Mouse (Mus musculus): ENCODE measurements around the gene Cxcl14. TPM values are rescaled to one million over a fixed set of nuclear protein-coding genes. Genes with fewer than 3 reads are reported as not detected.

Gene Cxcl14
- total and polyA plus RNA-seq, 2 experiments = 0.46 to 2.6 TPM

- Histone ChIP-seq H3K27ac (replicated peaks; ENCODE audit: insufficient read depth, low read depth, low read length) (no peak overlapping the region), H3K27me3 (ENCODE audit: control insufficient read depth, insufficient read depth, low read length) (peaks cover 37% of the 10 kb centered on the region), H3K79me2 (ENCODE audit: control insufficient read depth, insufficient read depth, low read length) (no peaks in the 10 kb centered on the region), H3K36me3 (ENCODE audit: control insufficient read depth, insufficient read depth, low read length) (no peaks in the 10 kb centered on the region), H3K4me3 (ENCODE audit: insufficient read depth, low read depth, low read length) (no peak overlapping the region), H3K9ac (ENCODE audit: low read depth, low read length) (no peak overlapping the region), H3K4me1 (ENCODE audit: control insufficient read depth, insufficient read depth, low read length) (no peaks in the 10 kb centered on the region)
- WGBS = 7% methylated on average over 14 of the region's 14 CpGs
- TF ChIP-seq CTCF (IDR thresholded peaks at IDR 0.05; ENCODE audit: low read depth, low read length) (no peak), POLR2A (IDR thresholded peaks at IDR 0.05; ENCODE audit: extremely low read depth, insufficient read depth, low read length) (no peak)
- DNase-seq (ENCODE audit: extremely low read depth, low read depth, low spot score) = no peak
Measured at GRCm38 (mm10) chr13:56250551-56251161, 45.7 kb downstream of the Cxcl14 start.

GRCm38 (mm10) chr13:56249593-56250341 is 46.6 kb downstream of the Cxcl14 start:
- Histone ChIP-seq H3K4me3 (ENCODE audit: insufficient read depth, low read depth, low read length) (no peak overlapping the region), H3K36me3 (ENCODE audit: control insufficient read depth, insufficient read depth, low read length) (no peaks in the 10 kb centered on the region), H3K4me1 (ENCODE audit: control insufficient read depth, insufficient read depth, low read length) (no peaks in the 10 kb centered on the region), H3K79me2 (ENCODE audit: control insufficient read depth, insufficient read depth, low read length) (no peaks in the 10 kb centered on the region), H3K9ac (ENCODE audit: low read depth, low read length) (no peak overlapping the region), H3K27ac (replicated peaks; ENCODE audit: insufficient read depth, low read depth, low read length) (no peak overlapping the region), H3K27me3 (ENCODE audit: control insufficient read depth, insufficient read depth, low read length) (peaks cover 32% of the 10 kb centered on the region)
- TF ChIP-seq CTCF (IDR thresholded peaks at IDR 0.05; ENCODE audit: low read depth, low read length) (no peak), POLR2A (IDR thresholded peaks at IDR 0.05; ENCODE audit: extremely low read depth, insufficient read depth, low read length) (no peak)
- DNase-seq (ENCODE audit: extremely low read depth, low read depth, low spot score) = no peak
- 6% methylated on average over 13 of the region's 13 CpGs for WGBS

DNA sequence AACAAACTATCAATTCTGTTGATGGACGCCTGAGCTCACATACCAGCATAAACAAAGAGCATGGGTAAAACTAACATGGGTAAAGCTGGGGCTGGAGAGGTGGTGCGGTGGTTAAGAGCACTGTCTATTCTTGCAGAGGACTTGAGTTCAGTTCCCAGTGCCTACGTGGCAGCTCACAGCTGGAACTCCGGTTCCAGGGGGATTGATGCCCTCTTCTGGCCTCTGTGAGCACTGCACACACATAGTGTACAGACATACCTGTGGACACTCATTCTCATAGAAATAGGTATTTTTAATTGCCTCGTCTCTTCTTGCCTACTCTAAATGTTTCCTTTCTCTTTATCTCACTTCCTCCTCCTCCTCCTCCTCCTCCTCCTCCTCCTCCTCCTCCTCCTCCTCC is 53.2 kb downstream of the Cxcl14 start:
- H3K9ac ChIP-seq (ENCODE audit: low read depth, low read length) = no peak overlapping the region
- H3K4me1 ChIP-seq (ENCODE audit: control insufficient read depth, insufficient read depth, low read length) = no peaks in the 10 kb centered on the region
- H3K4me3 ChIP-seq (ENCODE audit: insufficient read depth, low read depth, low read length) = no peak overlapping the region
- WGBS = 85% methylated on average over 5 of the region's 5 CpGs
- TF ChIP-seq CTCF (IDR thresholded peaks at IDR 0.05; ENCODE audit: low read depth, low read length) = no peak
- TF ChIP-seq POLR2A (IDR thresholded peaks at IDR 0.05; ENCODE audit: extremely low read depth, insufficient read depth, low read length) = no peak
- no peaks in the 10 kb centered on the region for H3K36me3 ChIP-seq (ENCODE audit: control insufficient read depth, insufficient read depth, low read length)
- H3K27ac ChIP-seq (replicated peaks; ENCODE audit: insufficient read depth, low read depth, low read length) = no peak overlapping the region
- H3K27me3 ChIP-seq (ENCODE audit: control insufficient read depth, insufficient read depth, low read length) = peaks cover 7% of the 10 kb centered on the region; the same call in 1 of the 2 replicates
- no peaks in the 10 kb centered on the region for H3K79me2 ChIP-seq (ENCODE audit: control insufficient read depth, insufficient read depth, low read length)
- DNase-seq (ENCODE audit: extremely low read depth, low read depth, low spot score) = no peak

DNA sequence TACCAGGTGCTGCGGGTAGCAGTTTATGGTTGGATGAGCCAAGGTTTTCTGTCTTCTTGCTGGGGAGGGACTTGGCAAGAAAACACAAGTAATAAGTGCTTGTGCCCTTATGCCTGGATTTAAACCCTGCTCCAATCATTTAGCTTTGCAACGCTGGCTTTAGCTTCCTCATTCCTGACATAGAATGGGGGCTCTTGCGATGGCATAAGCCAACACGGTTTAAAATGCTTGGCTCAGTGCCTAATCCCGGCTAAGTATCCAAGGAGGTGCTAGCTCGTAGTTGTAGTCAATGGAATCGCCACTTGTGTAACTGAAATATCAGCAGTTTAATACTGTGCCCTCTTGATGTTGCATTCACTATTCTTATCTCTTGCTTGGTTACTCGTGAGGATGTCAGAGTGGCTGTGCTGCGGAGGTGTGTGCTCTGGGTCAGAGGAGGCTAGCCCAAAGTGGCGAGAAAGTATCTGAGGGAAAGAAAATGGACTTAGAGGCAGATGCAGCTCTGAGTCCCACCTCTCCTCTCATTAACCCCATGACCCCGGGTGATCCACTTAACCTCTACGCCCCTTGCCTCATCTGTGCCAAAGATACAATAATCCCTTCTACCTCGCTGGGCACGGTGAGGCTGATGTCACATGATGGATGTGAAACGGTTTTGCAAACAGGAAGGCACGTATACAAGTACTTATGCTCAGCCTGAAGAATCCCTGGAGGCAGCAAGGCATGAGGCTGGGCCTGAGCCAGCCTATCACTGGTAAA is 56.2 kb downstream of the Cxcl14 start:
- no peak for DNase-seq (ENCODE audit: extremely low read depth, low read depth, low spot score)
- WGBS = 77% methylated on average over 16 of the region's 16 CpGs
- H3K4me3 ChIP-seq (ENCODE audit: insufficient read depth, low read depth, low read length) = no peak overlapping the region

More for the DNA sequence above, 56.2 kb downstream of the Cxcl14 start:
- TF ChIP-seq POLR2A (IDR thresholded peaks at IDR 0.05; ENCODE audit: extremely low read depth, insufficient read depth, low read length) (no peak), CTCF (IDR thresholded peaks at IDR 0.05; ENCODE audit: low read depth, low read length) (no peak)
- H3K4me1 ChIP-seq (ENCODE audit: control insufficient read depth, insufficient read depth, low read length) = no peaks in the 10 kb centered on the region
- H3K9ac ChIP-seq (ENCODE audit: low read depth, low read length) = no peak overlapping the region
- peaks cover 2% of the 10 kb centered on the region; the same call in 1 of the 2 replicates for H3K27me3 ChIP-seq (ENCODE audit: control insufficient read depth, insufficient read depth, low read length)
- no peaks in the 10 kb centered on the region for H3K36me3 ChIP-seq (ENCODE audit: control insufficient read depth, insufficient read depth, low read length)
- H3K27ac ChIP-seq (replicated peaks; ENCODE audit: insufficient read depth, low read depth, low read length) = no peak overlapping the region
- H3K79me2 ChIP-seq (ENCODE audit: control insufficient read depth, insufficient read depth, low read length) = no peaks in the 10 kb centered on the region

Other genes starting within 250 kb of the Cxcl14 start
- 52.7 and 56.2 TPM in 2 replicates for gene H2afy, start 160.2 kb downstream of the Cxcl14 start, total RNA-seq (2014; rRNA removed)
- 65.9 and 73.6 TPM in 2 replicates for gene H2afy, start 160.2 kb downstream of the Cxcl14 start, polyA plus RNA-seq (2012; rRNA removed)
- gene Tifab, start 117.7 kb downstream of the Cxcl14 start, total RNA-seq (2014; rRNA removed) = 1.1 and 1.2 TPM in 2 replicates
- 1.0 and 1.9 TPM in 2 replicates for gene Tifab, start 117.7 kb downstream of the Cxcl14 start, polyA plus RNA-seq (2012; rRNA removed)
- gene Neurog1, start 44.4 kb downstream of the Cxcl14 start, total RNA-seq (2014; rRNA removed) = not detected in 2 replicates
- not detected in 2 replicates for gene Neurog1, start 44.4 kb downstream of the Cxcl14 start, polyA plus RNA-seq (2012; rRNA removed)
- gene Gm3045, start 130.0 kb upstream of the Cxcl14 start, total RNA-seq (2014; rRNA removed) = not detected in 2 replicates
- not detected in 2 replicates for gene Gm3045, start 130.0 kb upstream of the Cxcl14 start, polyA plus RNA-seq (2012; rRNA removed)
- 3.7 and 5.7 TPM in 2 replicates for gene Slc25a48, start 141.8 kb upstream of the Cxcl14 start, total RNA-seq (2014; rRNA removed)
- 5.4 and 8.7 TPM in 2 replicates for gene Slc25a48, start 141.8 kb upstream of the Cxcl14 start, polyA plus RNA-seq (2012; rRNA removed)
- gene Il9, start 185.7 kb upstream of the Cxcl14 start, total RNA-seq (2014; rRNA removed) = not detected in 2 replicates
- not detected in 2 replicates for gene Il9, start 185.7 kb upstream of the Cxcl14 start, polyA plus RNA-seq (2012; rRNA removed)
- gene Fbxl21, start 225.9 kb upstream of the Cxcl14 start, total RNA-seq (2014; rRNA removed) = 2.1 and 2.4 TPM in 2 replicates
- gene Fbxl21, start 225.9 kb upstream of the Cxcl14 start, polyA plus RNA-seq (2012; rRNA removed) = 1.9 and 2.8 TPM in 2 replicates

All from liver, adult 2 months (tissue).